Mouse (Mus musculus) kidney, embryonic 15.5 days (tissue): ENCODE data around the gene Sox3. TPM values are rescaled to one million over a fixed set of nuclear protein-coding genes. Genes with fewer than 3 reads are reported as not detected.

Experiments used
- ATAC-seq: fragments of 200-750 bp; cut with Nextera tagmentation; replicated peaks from 2 replicates; pipeline ENCODE4 v1.8.0; 2017; ENCODE audit warnings: moderate TSS enrichment; ENCODE audit not compliant: low FRiP score
- H3K27ac ChIP-seq: fragments of 300-500 bp; sonication (generic); 2 replicates; pipeline ENCODE4 v1.5.1; 2015; ENCODE audit warnings: mild to moderate bottlenecking, inconsistent platforms
- H3K27me3 ChIP-seq: fragments of 300-500 bp; sonication (generic); 2 replicates; pipeline ENCODE4 v1.6.1; 2015; ENCODE audit warnings: inconsistent platforms
- H3K36me3 ChIP-seq: fragments of 300-500 bp; sonication (generic); 2 replicates; pipeline ENCODE4 v1.6.1; 2015; ENCODE audit warnings: inconsistent platforms
- H3K4me1 ChIP-seq: fragments of 300-500 bp; sonication (generic); 2 replicates; pipeline ENCODE4 v1.6.1; 2015; ENCODE audit warnings: inconsistent platforms
- H3K4me2 ChIP-seq: fragments of 300-500 bp; sonication (generic); 2 replicates; pipeline ENCODE4 v1.6.1; 2015; ENCODE audit warnings: moderate library complexity, mild to moderate bottlenecking, inconsistent platforms
- H3K4me3 ChIP-seq: fragments of 300-500 bp; sonication (generic); replicated peaks from 2 replicates; pipeline ENCODE4 v1.5.1; 2015; ENCODE audit warnings: mild to moderate bottlenecking, inconsistent platforms
- H3K9ac ChIP-seq: fragments of 300-500 bp; sonication (generic); 2 replicates; pipeline ENCODE4 v1.6.1; 2015; ENCODE audit warnings: mild to moderate bottlenecking, inconsistent platforms
- H3K9me3 ChIP-seq: fragments of 300-500 bp; sonication (generic); replicated peaks from 2 replicates; pipeline ENCODE4 v1.6.1; 2016; ENCODE audit warnings: inconsistent platforms
- WGBS: fragments of 180-500 bp; shearing (Covaris S2); methylation state at CpG from one replicate; pipeline ENCODE4 v1.1.7; 2015; ENCODE audit warnings: mixed read lengths; 5-methylcytosine and 5-hydroxymethylcytosine counted together
- polyA plus RNA-seq: library from polyadenylated mRNA; unstranded; fragments of >200 nt; fragmentation: Nextera tagmentation; extraction: Ambion mirVana; gene quantifications from 2 replicates; pipeline ENCODE4 v1.2.1, GENCODE M21; 2015

Sox3 gene
- not detected in 2 replicates for polyA plus RNA-seq

DNA sequence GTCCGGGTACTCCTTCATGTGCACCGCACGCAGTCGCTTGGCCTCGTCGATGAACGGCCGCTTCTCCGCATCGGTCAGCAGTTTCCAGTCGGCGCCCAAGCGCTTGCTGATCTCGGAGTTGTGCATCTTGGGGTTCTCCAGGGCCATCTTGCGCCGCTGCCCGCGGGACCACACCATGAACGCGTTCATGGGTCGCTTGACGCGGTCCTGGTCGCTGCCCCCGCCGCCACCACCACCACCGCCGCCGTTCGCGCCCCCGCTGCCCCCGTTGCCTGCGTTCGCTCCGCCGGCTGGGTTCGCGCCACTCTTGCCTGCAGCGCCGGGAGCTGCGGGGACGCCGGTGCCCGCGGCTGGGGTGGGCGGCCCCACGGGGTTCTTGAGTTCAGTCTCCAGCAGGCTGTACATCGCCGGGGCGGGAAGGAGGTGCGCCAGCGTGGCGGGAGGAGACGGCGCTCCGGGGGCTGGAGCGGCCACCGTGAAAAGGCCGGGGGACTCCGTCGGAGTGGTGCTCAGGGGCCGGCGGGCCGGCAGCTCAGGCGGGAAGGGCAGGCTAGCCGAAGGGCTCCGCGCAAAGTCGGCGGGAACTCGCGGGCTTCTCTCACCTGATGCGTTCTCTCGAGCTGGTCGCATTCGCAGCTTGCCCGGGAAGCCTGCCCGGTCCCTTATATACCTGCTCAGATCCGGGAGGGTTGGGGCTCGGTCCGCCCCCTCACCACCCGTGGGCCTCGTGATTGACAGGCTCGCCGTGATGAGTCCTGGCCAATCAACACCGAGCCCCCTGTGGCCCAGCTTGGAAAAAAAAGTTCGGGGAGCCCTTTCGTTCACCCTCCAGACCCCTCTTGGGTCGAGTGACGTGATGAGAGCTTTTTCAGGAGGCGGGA is at the start of gene Sox3:
TSS of gene Sox3 (minus strand) at position 630 of the 881 bp plus-strand sequence.
- Histone ChIP-seq H3K9ac (0 out of 2 replicates have a peak within 1 kb of the TSS, but pooled peaks have one; percentile 17), H3K27ac (no peak within 1 kb of the TSS), H3K27me3 (peaks cover 95% of the 10 kb centered on the region), H3K36me3 (no peaks in the 10 kb centered on the region), H3K4me3 (peak within 1 kb of the TSS; percentile 46), H3K4me1 (peaks cover 25% of the 10 kb centered on the region), H3K9me3 (no peaks in the 10 kb centered on the region), H3K4me2 (peak within 1 kb of the TSS; percentile 72)
- 19% methylated on average over 57 of the region's 92 CpGs for WGBS
- ATAC-seq, result peak; percentile 20; the same call in 1 of the 2 replicates

DNA sequence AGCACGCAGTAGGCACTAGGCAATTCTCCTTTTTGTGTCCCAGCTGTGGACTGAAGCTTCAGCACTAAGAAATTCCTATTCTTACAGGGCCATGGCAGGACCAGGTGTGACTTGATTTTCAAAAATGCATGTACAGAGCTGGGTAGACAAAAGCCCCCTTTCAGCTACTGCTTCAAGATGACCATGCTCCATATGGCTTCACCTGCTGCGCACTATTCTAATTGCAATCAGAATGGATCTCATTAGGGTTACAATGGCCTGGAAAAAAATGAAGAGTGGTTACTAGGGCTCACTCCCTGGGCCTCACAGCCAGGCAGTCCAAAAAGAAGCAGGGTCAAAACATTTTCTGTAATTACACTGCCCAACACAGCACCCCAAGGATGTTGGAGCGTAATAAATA is 47.0 kb upstream of the Sox3 start:
- H3K4me1 ChIP-seq, result no peaks in the 10 kb centered on the region
- H3K9ac ChIP-seq, result no peak overlapping the region
- 88% methylated on average over 3 of the region's 3 CpGs for WGBS
- no peak overlapping the region for H3K4me2 ChIP-seq
- H3K36me3 ChIP-seq, result no peaks in the 10 kb centered on the region
- H3K27ac ChIP-seq, result no peak overlapping the region
- no peaks in the 10 kb centered on the region for H3K27me3 ChIP-seq
- no peaks in the 10 kb centered on the region for H3K9me3 ChIP-seq
- ATAC-seq, result no peak
- H3K4me3 ChIP-seq, result no peak overlapping the region

DNA sequence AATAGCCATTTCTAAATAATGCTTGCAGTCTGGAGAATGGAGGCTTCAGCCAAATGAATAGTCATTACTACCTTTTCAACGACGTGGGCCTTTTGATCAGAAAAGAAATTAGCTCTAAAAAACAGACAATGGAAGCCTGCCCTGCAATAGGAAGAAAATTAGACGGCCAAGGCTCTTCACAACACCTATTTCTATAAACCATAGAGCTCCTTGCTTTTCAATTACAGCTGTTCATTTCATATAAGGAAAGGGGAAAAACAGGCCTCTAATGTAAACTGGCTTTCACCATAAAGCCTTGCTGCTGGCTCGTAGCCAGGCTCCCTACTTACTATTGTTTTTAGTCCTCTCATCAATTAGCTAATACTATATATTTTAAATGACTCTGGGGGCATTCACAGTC is 6.3 kb upstream of the Sox3 start:
- Histone ChIP-seq H3K36me3 (no peaks in the 10 kb centered on the region), H3K9ac (no peak overlapping the region), H3K4me1 (no peaks in the 10 kb centered on the region), H3K27me3 (peaks cover 84% of the 10 kb centered on the region), H3K4me2 (no peak overlapping the region), H3K4me3 (no peak overlapping the region), H3K27ac (no peak overlapping the region), H3K9me3 (no peaks in the 10 kb centered on the region)
- WGBS, result 30% methylated on average over 4 of the region's 4 CpGs
- no peak for ATAC-seq

DNA sequence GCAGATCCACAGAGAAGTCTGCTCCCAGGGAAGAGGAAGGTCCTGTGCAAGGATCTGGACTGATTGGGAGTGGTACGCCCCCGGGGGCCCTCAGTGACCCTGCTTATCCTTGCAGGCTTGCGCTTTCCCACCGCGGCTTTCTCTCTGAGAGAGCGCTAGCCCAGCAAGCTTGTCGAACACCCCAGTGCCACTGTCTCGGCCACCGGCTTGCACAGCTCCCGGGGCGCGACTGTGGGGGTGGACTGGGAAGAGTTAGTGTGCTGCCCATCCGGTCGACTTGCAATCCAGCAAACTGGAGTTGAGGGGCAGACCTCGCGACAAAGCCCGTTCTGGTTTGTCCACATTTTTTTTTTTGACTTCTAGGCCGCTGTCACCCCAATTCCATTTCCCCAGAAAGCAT is 5.4 kb upstream of the Sox3 start:
- Histone ChIP-seq H3K27ac (no peak overlapping the region), H3K27me3 (peaks cover 93% of the 10 kb centered on the region), H3K4me3 (no peak overlapping the region), H3K36me3 (no peaks in the 10 kb centered on the region), H3K4me1 (peaks cover 6% of the 10 kb centered on the region), H3K9ac (no peak overlapping the region), H3K9me3 (no peaks in the 10 kb centered on the region), H3K4me2 (no peak overlapping the region)
- no peak for ATAC-seq
- 17% methylated on average over 18 of the region's 18 CpGs for WGBS

DNA sequence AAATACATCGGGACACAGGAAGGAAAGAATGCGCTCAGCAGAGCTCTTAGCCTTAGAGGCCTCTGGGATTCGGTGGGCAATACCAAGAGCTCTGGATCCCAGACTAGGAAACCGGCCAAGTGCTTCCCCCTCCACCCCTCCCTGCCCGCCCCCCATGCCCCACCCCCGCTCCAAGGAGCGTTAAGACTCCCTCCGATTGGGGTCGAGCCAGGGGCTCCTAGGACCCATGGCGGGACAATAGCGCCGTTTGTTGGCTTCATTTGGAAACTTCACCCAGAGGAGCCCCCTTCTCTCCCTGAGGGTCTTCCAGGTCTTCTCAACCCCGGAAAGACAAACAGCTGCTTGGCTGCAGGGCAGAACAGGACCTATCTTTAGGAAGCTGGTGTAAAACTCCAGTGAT is 3.1 kb upstream of the Sox3 start:
- peaks cover 94% of the 10 kb centered on the region for H3K27me3 ChIP-seq
- no peaks in the 10 kb centered on the region for H3K9me3 ChIP-seq
- H3K36me3 ChIP-seq, result no peaks in the 10 kb centered on the region
- no peak for ATAC-seq
- H3K4me2 ChIP-seq, result no peak overlapping the region
- WGBS, result 17% methylated on average over 13 of the region's 13 CpGs
- H3K27ac ChIP-seq, result no peak overlapping the region
- H3K4me3 ChIP-seq, result no peak overlapping the region
- peaks cover 25% of the 10 kb centered on the region for H3K4me1 ChIP-seq
- H3K9ac ChIP-seq, result no peak overlapping the region

DNA sequence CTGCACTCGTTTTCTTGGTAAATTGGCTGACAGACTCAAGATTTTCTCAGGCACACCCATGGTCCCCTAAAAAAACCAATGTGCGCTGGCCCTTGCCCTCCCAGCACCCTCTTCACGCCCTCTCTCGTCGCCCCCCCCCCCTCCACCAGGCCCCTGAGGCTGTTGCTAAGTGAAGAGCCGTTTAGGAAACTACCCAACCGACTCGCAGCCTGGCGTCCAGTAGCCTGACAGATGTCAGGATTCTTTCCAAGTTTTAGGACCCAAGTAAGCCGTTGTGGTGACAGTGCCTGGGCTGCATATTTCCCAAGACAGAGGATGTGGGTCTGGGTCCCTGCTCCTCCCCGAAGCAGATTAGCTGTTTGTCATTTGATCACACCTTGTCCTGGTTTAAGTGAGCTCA is 2.2 kb upstream of the Sox3 start:
- Histone ChIP-seq H3K27me3 (peaks cover 92% of the 10 kb centered on the region), H3K9ac (no peak overlapping the region), H3K4me2 (no peak overlapping the region), H3K4me3 (no peak overlapping the region), H3K4me1 (peaks cover 25% of the 10 kb centered on the region), H3K27ac (no peak overlapping the region), H3K9me3 (no peaks in the 10 kb centered on the region), H3K36me3 (no peaks in the 10 kb centered on the region)
- no peak for ATAC-seq
- 27% methylated on average over 11 of the region's 11 CpGs for WGBS

DNA sequence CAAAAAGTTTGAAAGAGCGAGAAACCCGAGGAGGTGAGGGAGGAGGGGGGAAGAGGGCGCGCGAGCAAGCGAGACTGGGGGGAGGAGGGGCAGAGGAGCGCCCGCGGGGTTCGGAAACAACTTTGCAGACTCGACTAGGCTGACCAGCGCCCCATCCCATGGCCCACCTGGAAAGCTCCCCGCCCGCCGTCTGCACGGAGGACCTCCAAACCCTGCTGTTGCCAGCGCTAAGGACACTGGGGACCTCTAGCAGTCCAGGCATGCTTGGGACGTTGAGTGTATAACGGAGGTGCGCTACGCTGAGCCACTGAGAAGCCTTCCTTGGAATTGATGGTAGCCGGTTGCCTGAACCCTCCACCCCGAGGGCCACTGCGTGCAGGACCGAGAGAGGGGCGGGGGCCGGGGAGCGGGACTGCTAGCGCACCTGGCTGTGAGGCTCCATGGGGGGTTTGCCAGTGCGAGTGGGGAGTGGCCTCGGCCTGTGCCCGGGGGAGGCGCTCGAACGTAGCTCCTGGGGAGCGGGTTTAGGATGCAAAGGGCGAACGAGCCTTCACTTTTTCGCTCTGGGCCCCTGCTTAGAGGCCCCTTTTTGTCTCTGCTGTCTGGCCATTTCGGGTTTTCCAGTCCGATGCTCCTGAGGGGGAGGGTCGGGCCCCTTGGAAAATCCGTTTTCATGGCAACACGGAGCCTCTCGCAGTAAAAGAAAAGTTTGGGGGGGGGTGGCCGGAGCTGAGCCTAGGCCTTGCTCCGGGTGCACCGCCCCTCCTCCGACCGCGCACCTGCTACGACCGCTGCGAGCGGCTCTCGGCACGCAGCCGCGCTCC is 702 bp upstream of the Sox3 start:
- no peak overlapping the region for H3K27ac ChIP-seq
- 20% methylated on average over 48 of the region's 59 CpGs for WGBS
- no peaks in the 10 kb centered on the region for H3K36me3 ChIP-seq
- H3K4me3 ChIP-seq, result peak overlapping the region; percentile 46
- H3K27me3 ChIP-seq, result peaks cover 98% of the 10 kb centered on the region
- no peak overlapping the region for H3K9ac ChIP-seq
- H3K4me1 ChIP-seq, result peaks cover 25% of the 10 kb centered on the region
- peak overlapping the region; percentile 72 for H3K4me2 ChIP-seq
- ATAC-seq, result peak; percentile 59
- no peaks in the 10 kb centered on the region for H3K9me3 ChIP-seq

DNA sequence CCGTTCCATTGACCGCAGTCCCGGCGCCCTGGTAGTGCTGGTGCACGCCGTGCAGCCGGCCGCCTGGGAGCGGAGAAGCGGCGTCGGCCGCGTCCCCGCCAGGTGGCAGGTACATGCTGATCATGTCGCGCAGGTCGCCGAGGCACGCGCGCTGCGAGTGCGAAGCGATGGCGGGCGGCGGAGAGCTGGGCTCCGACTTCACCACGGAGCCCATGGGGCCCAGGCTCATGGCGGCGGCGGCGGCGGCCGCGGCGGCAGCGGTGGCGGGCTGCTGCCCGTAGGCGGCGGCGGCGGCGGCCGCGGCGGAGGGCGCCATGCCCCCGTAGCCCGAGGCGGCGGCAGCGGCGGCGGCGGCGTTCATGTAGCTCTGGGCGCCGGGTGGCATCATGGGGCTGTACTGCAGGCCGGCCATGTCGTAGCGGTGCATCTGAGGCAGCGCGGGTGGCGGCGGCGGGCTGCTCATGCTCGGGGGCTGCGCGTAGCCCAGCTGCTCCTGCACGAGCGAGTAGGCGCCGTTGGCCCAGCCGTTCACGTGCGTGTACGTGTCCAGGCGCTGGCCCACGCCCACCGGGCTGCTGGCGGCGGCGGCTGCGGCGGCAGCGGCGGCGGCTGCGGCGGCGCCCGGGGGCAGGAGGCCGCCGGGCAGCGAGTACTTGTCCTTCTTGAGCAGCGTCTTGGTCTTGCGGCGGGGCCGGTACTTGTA is 981 bp downstream of the Sox3 start:
- H3K27me3 ChIP-seq, result peaks cover 95% of the 10 kb centered on the region
- no peak overlapping the region for H3K27ac ChIP-seq
- 18% methylated on average over 42 of the region's 102 CpGs for WGBS
- no peaks in the 10 kb centered on the region for H3K9me3 ChIP-seq
- H3K9ac ChIP-seq, result 0 out of 2 replicates have a peak overlapping the region, but pooled peaks have one; percentile 17
- peak overlapping the region; percentile 72 for H3K4me2 ChIP-seq
- H3K36me3 ChIP-seq, result no peaks in the 10 kb centered on the region
- peak overlapping the region; percentile 46 for H3K4me3 ChIP-seq
- peaks cover 25% of the 10 kb centered on the region for H3K4me1 ChIP-seq
- ATAC-seq, result peak; percentile 49

DNA sequence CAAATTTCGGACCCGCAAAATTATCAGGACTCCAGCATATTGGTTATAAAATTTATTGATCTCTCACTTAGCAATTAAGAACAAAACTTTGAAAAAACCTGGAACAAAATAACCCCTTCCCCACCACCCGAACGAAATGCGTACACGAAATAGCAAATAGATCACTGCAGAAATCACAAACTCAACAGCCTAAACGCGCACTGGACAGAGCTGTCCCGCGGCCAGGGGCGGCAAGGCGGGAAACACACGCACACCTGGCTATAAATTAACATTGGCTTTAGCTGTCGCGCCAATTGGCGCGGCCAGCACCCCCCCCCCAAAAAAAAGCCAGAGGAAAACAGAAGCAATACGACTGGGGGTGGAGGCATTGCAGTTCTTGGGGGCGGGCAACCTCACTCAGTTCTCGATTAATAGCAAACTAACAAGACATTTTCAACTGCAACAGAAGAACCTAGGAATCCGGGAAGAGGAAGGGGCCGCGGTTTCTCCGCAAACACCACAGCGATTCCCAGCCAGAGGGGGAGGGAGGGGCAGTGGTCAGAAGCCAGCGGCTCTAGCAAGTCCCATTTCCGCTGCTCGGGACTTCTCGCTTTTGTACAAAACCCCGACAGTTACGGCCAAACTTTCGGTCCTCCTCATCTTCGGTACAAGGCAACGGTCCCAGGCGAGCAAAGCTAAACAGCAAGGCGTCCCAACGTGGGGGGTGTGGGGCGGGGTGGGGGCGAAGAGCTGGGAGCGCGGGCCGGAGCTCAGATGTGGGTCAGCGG is 1.7 kb downstream of the Sox3 start:
- H3K36me3 ChIP-seq, result no peaks in the 10 kb centered on the region
- ATAC-seq, result no peak
- H3K4me3 ChIP-seq, result peak overlapping the region; percentile 46
- peaks cover 25% of the 10 kb centered on the region for H3K4me1 ChIP-seq
- no peak overlapping the region for H3K9ac ChIP-seq
- H3K4me2 ChIP-seq, result peak overlapping the region; percentile 72
- peaks cover 93% of the 10 kb centered on the region for H3K27me3 ChIP-seq
- 16% methylated on average over 43 of the region's 43 CpGs for WGBS
- no peaks in the 10 kb centered on the region for H3K9me3 ChIP-seq
- H3K27ac ChIP-seq, result no peak overlapping the region

DNA sequence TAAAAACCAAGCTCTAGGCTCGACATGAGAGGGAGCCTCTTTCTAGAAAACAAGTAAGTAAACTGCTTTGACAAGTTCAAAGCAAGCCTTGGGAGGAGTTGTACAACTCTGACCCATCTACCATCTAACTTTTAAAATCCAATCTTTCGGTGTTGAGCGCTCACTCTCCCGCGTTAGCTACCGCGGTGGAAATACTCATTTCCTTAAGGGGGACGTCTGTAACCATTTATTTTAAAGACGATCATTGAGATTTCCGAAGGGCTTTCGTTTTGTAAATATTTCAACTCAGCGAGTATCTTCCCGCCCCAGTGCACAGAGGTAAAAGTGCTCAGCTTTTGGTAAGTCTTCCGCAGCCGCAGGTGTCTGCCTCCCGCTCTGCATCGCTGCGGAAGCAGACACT is 2.6 kb downstream of the Sox3 start:
- 19% methylated on average over 18 of the region's 18 CpGs for WGBS
- Histone ChIP-seq H3K4me2 (0 out of 2 replicates have a peak overlapping the region, but pooled peaks have one; percentile 12), H3K4me1 (peaks cover 25% of the 10 kb centered on the region), H3K4me3 (0 out of 2 replicates have a peak overlapping the region, but pooled peaks have one; percentile 12), H3K27me3 (peaks cover 91% of the 10 kb centered on the region), H3K9me3 (no peaks in the 10 kb centered on the region), H3K9ac (no peak overlapping the region), H3K36me3 (no peaks in the 10 kb centered on the region), H3K27ac (no peak overlapping the region)
- ATAC-seq, result no peak

DNA sequence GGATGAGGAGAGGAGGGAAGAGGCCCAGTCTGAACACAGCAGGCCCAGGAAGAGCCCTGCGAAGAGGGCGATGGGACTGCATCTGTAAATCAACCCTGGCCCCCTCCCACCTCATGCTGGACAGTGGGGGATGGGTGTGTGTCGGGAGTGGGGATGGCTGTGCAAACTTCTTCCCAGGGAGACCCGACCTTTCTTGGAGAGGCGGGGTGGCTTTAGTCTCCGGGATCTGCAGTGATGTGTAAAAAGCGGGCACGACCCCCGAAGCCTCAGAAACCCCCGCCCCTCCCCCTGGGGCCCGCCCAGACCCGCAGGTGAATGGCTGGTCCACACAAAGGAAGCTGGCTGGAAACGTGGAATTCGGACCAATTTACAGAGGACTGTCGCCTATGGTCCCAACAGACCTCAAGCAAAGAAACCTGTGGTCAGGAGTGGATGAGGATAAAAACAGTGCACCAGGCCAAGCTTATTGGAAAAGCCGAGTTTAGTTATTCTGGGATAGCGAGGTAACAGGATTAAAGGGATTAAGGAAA is 3.2 kb downstream of the Sox3 start:
- WGBS, result 15% methylated on average over 17 of the region's 17 CpGs
- Histone ChIP-seq H3K9ac (no peak overlapping the region), H3K4me1 (peaks cover 25% of the 10 kb centered on the region), H3K4me3 (no peak overlapping the region), H3K9me3 (no peaks in the 10 kb centered on the region), H3K36me3 (no peaks in the 10 kb centered on the region), H3K4me2 (no peak overlapping the region), H3K27ac (no peak overlapping the region), H3K27me3 (peaks cover 85% of the 10 kb centered on the region)
- no peak for ATAC-seq
